Mouse (Mus musculus) CH12.LX (cell line): ENCODE results near the gene Acaca. TPM values are rescaled to one million over a fixed set of nuclear protein-coding genes. Genes with fewer than 3 reads are reported as not detected.

Experiments used
- DNase-seq: peaks from one replicate; pipeline ENCODE4 v3.0.0-alpha.2; 2013; ENCODE audit errors: extremely low read depth
- H3K27ac ChIP-seq: 2 replicates; pipeline ENCODE4 v1.5.1; 2012; ENCODE audit warnings: low read depth, mild to moderate bottlenecking, control low read depth, moderate library complexity; ENCODE audit not compliant: insufficient read depth
- H3K27me3 ChIP-seq: replicated peaks from 2 replicates; pipeline ENCODE3; 2012; ENCODE audit warnings: inconsistent platforms
- H3K36me3 ChIP-seq, 2 experiments: replicated peaks in 1 of 2; 2 replicates each; pipeline versions ENCODE3 to v1.6.1; 2012; ENCODE audit warnings: inconsistent platforms in 1 of 2, low read length in 1 of 2, mild to moderate bottlenecking in 1 of 2, mixed read lengths in 1 of 2, moderate library complexity in 1 of 2; ENCODE audit not compliant: control insufficient read depth in 1 of 2, insufficient read depth in 1 of 2
- H3K4me1 ChIP-seq, 2 experiments: 2 replicates each; pipeline ENCODE4 v1.6.1; 2012; ENCODE audit warnings: inconsistent platforms in 1 of 2, moderate library complexity in 1 of 2; ENCODE audit not compliant: insufficient read depth in 2 of 2, control insufficient read depth in 1 of 2
- H3K4me2 ChIP-seq: 2 replicates; pipeline ENCODE4 v1.6.1; 2012; ENCODE audit warnings: low read depth, mild to moderate bottlenecking, control low read depth; ENCODE audit not compliant: poor library complexity, insufficient read depth, severe bottlenecking
- H3K4me3 ChIP-seq, 3 experiments: fragments of 150-350 bp in 1 of 3; sonication (generic) in 1 of 3; replicated peaks in 1 of 3; 2 replicates each; pipeline versions ENCODE3 to v1.5.1; 2011 to 2012; ENCODE audit warnings: low read depth in 2 of 3, low read length in 2 of 3, mild to moderate bottlenecking in 2 of 3, moderate library complexity in 2 of 3, control low read depth in 1 of 3, improper control_type of control experiment in 1 of 3, inconsistent platforms in 1 of 3, mixed read lengths in 1 of 3; ENCODE audit not compliant: poor library complexity in 1 of 3
- H3K79me2 ChIP-seq: replicated peaks from 2 replicates; pipeline ENCODE4 v1.6.1; 2012; ENCODE audit warnings: mild to moderate bottlenecking, moderate library complexity; ENCODE audit not compliant: control insufficient read depth, poor library complexity, insufficient read depth, severe bottlenecking; ENCODE audit errors: extremely low read depth
- H3K9ac ChIP-seq: 2 replicates; pipeline ENCODE4 v1.6.1; 2012; ENCODE audit warnings: low read depth, mild to moderate bottlenecking, control low read depth, moderate library complexity; ENCODE audit not compliant: insufficient read depth
- H3K9me3 ChIP-seq: replicated peaks from 2 replicates; pipeline ENCODE3; 2012; ENCODE audit warnings: low read length, inconsistent platforms, mixed read lengths
- BHLHE40 ChIP-seq: IDR thresholded peaks from 2 replicates; pipeline ENCODE4 v1.6.1; 2011; ENCODE audit warnings: mild to moderate bottlenecking, low read depth, low read length, improper control_type of control experiment
- CHD1 ChIP-seq: IDR thresholded peaks from 2 replicates; pipeline ENCODE4 v1.6.1; 2012; ENCODE audit warnings: low read depth, low read length, improper control_type of control experiment, inconsistent platforms
- CTCF ChIP-seq, 2 experiments: IDR thresholded peaks in 1 of 2; conservative IDR thresholded peaks in 1 of 2; 2 replicates each; pipeline ENCODE4 v1.5.1; 2011 to 2012; ENCODE audit warnings: low read depth in 2 of 2, low read length in 2 of 2, improper control_type of control experiment in 1 of 2, inconsistent platforms in 1 of 2, mild to moderate bottlenecking in 1 of 2, moderate library complexity in 1 of 2
- E2F4 ChIP-seq: IDR thresholded peaks from 2 replicates; pipeline ENCODE4 v1.6.1; 2011; ENCODE audit warnings: low read depth, low read length, improper control_type of control experiment; ENCODE audit not compliant: insufficient replicate concordance
- ETS1 ChIP-seq: conservative IDR thresholded peaks from 2 replicates; pipeline ENCODE4 v1.6.1; 2012; ENCODE audit warnings: low read depth, mild to moderate bottlenecking, inconsistent platforms, low read length, improper control_type of control experiment, moderate library complexity
- GABPA ChIP-seq: IDR thresholded peaks from 2 replicates; pipeline ENCODE4 v1.6.1; 2012; ENCODE audit warnings: low read depth, low read length, improper control_type of control experiment, inconsistent platforms; ENCODE audit not compliant: insufficient replicate concordance
- JUND ChIP-seq: conservative IDR thresholded peaks from 2 replicates; pipeline ENCODE4 v1.6.1; 2011; ENCODE audit warnings: low read depth, low read length, improper control_type of control experiment
- MAZ ChIP-seq: IDR thresholded peaks from 2 replicates; pipeline ENCODE4 v1.6.1; 2012; ENCODE audit warnings: low read depth, mild to moderate bottlenecking, inconsistent platforms, low read length, improper control_type of control experiment, moderate library complexity
- MEF2A ChIP-seq: IDR thresholded peaks from 2 replicates; pipeline ENCODE4 v1.6.1; 2014; ENCODE audit warnings: low read depth, mild to moderate bottlenecking, inconsistent platforms, low read length, improper control_type of control experiment, borderline replicate concordance
- MXI1 ChIP-seq: IDR thresholded peaks from 2 replicates; pipeline ENCODE4 v1.6.1; 2011; ENCODE audit warnings: mild to moderate bottlenecking, low read depth, low read length, improper control_type of control experiment
- MYC ChIP-seq: IDR thresholded peaks from 2 replicates; pipeline ENCODE4 v1.6.1; 2011; ENCODE audit warnings: low read depth, mild to moderate bottlenecking, improper control_type of control experiment, low read length
- NELFE ChIP-seq: IDR thresholded peaks from 2 replicates; pipeline ENCODE4 v1.6.1; 2011; ENCODE audit warnings: low read depth, low read length, improper control_type of control experiment
- RCOR1 ChIP-seq: conservative IDR thresholded peaks from 2 replicates; pipeline ENCODE4 v1.6.1; 2012; ENCODE audit warnings: low read depth, mild to moderate bottlenecking, inconsistent platforms, low read length, improper control_type of control experiment
- SIN3A ChIP-seq: IDR thresholded peaks from 2 replicates; pipeline ENCODE4 v1.6.1; 2012; ENCODE audit warnings: low read length, improper control_type of control experiment, inconsistent platforms
- SMC3 ChIP-seq: IDR thresholded peaks from 2 replicates; pipeline ENCODE4 v1.6.1; 2011; ENCODE audit warnings: low read depth, low read length, improper control_type of control experiment
- TCF12 ChIP-seq: IDR thresholded peaks from 2 replicates; pipeline ENCODE4 v1.6.1; 2014; ENCODE audit warnings: low read depth, mild to moderate bottlenecking, inconsistent platforms, low read length, improper control_type of control experiment
- UBTF ChIP-seq: IDR thresholded peaks from 2 replicates; pipeline ENCODE4 v1.6.1; 2012; ENCODE audit warnings: low read depth, mild to moderate bottlenecking, inconsistent platforms, low read length, improper control_type of control experiment, moderate library complexity
- USF1 ChIP-seq: IDR thresholded peaks from 2 replicates; pipeline ENCODE4 v1.6.1; 2014; ENCODE audit warnings: low read depth, mild to moderate bottlenecking, inconsistent platforms, low read length, improper control_type of control experiment
- USF2 ChIP-seq: conservative IDR thresholded peaks from 2 replicates; pipeline ENCODE4 v1.6.1; 2011; ENCODE audit warnings: low read depth, low read length, improper control_type of control experiment
- ZC3H11A ChIP-seq: IDR thresholded peaks from 2 replicates; pipeline ENCODE4 v1.6.1; 2012; ENCODE audit warnings: low read depth, mild to moderate bottlenecking, inconsistent platforms, low read length, improper control_type of control experiment
- ZMIZ1 ChIP-seq: IDR thresholded peaks from 2 replicates; pipeline ENCODE4 v1.6.1; 2012; ENCODE audit warnings: low read depth, mild to moderate bottlenecking, inconsistent platforms, low read length, improper control_type of control experiment
- ZNF384 ChIP-seq: IDR thresholded peaks from 2 replicates; pipeline ENCODE4 v1.6.1; 2012; ENCODE audit warnings: low read depth, low read length, improper control_type of control experiment, inconsistent platforms
- dilution Hi-C: fragments of 300-500 bp; cut with MboI; formaldehyde crosslinking; loops from 2 replicates; pipeline ENCODE4 v1.14.3; 2020; ENCODE audit warnings: low sequenced_read_pairs; ENCODE audit not compliant: extremely low pct_unique_long_range_greater_than_20kb, extremely low pct_ligation_motif_present
- in situ Hi-C: fragments of 300-500 bp; cut with MboI; formaldehyde crosslinking; loops from 3 replicates; pipeline ENCODE4 v1.14.3; 2019; ENCODE audit warnings: low sequenced_read_pairs, low pct_ligation_motif_present, low pct_unique_long_range_greater_than_20kb, mixed read lengths
- polyA plus RNA-seq: library from polyadenylated mRNA; unstranded; fragments of >175 nt; gene quantifications from 2 replicates; pipeline ENCODE4 v1.2.1, GENCODE M21; 2012; ENCODE audit warnings: low read depth; ENCODE audit not compliant: insufficient read length
- total RNA-seq, 2 experiments: library from RNA; depleted of rRNA; stranded (reverse); fragments of 300-350 nt in 1 of 2; fragments of >200 nt in 1 of 2; gene quantifications; 2 replicates each; pipeline ENCODE4 v1.2.3; 2012 to 2014

The Acaca gene
- total and polyA plus RNA-seq, 3 experiments, result 36.9 to 62.6 (median 61.7) TPM

GRCm38 (mm10) chr11:84081901-84082300 is 47.6 kb upstream of the Acaca start:
- DNase-seq, result no peak
- Histone ChIP-seq H3K27ac (no peak overlapping the region), H3K36me3 (peaks cover 37 to 82% of the 10 kb centered on the region in 2 experiments), H3K27me3 (no peaks in the 10 kb centered on the region), H3K4me2 (no peak overlapping the region), H3K4me1 (peaks cover 0 to 5% of the 10 kb centered on the region in 2 experiments; a peak in 1 of 4 replicates), H3K9ac (no peak overlapping the region), H3K9me3 (no peaks in the 10 kb centered on the region), H3K79me2 (no peaks in the 10 kb centered on the region), H3K4me3 (no peak overlapping the region)
- dilution Hi-C loops (no loop called here), in situ Hi-C loops (no loop called here)
- no peak for TF ChIP-seq ZMIZ1
- no peak for TF ChIP-seq NELFE
- no peak for TF ChIP-seq ZC3H11A
- TF ChIP-seq MYC, result no peak
- no peak for TF ChIP-seq CTCF (conservative IDR thresholded peaks at IDR 0.05 in 1 of 2, IDR thresholded peaks at IDR 0.05 in 1 of 2; ENCODE audit: low read depth in 2 of 2, low read length in 2 of 2)
- no peak for TF ChIP-seq RCOR1
- TF ChIP-seq ZNF384, result no peak
- TF ChIP-seq MAZ, result no peak
- no peak for TF ChIP-seq SIN3A
- no peak for TF ChIP-seq JUND
- TF ChIP-seq USF2, result no peak
- no peak for TF ChIP-seq UBTF
- no peak for TF ChIP-seq MXI1
- TF ChIP-seq SMC3, result no peak
- no peak for TF ChIP-seq CHD1
- no peak for TF ChIP-seq TCF12
- no peak for TF ChIP-seq MEF2A
- TF ChIP-seq E2F4, result no peak

- peaks cover 47 to 87% of the 10 kb centered on the region in 2 experiments for H3K36me3 ChIP-seq
- H3K27ac ChIP-seq, result no peak overlapping the region
- DNase-seq, result no peak
- TF ChIP-seq BHLHE40 (peak; percentile 74), USF1 (no peak), MEF2A (no peak), ZMIZ1 (no peak), GABPA (no peak), ETS1 (peak; percentile 63)
- no peaks in the 10 kb centered on the region for H3K27me3 ChIP-seq
- dilution Hi-C loops (no loop called here), in situ Hi-C loops (loop anchor here (5.0 kb wide), 1 partner anchor 37 kb away; the partner anchor contains the start of genes Acaca and Tada2a)
- H3K4me3 ChIP-seq, result no peak overlapping the region
- H3K79me2 ChIP-seq, result no peaks in the 10 kb centered on the region
- H3K9ac ChIP-seq, result no peak overlapping the region
- peaks cover 0 to 12% of the 10 kb centered on the region in 2 experiments; a peak in 3 of 4 replicates for H3K4me1 ChIP-seq
- no peaks in the 10 kb centered on the region for H3K9me3 ChIP-seq
- H3K4me2 ChIP-seq, result no peak overlapping the region
Observed at GRCm38 (mm10) chr11:84090572-84090971, 38.9 kb upstream of the Acaca start.
